Mouse (Mus musculus) CD4-positive, CD25-positive, alpha-beta regulatory T cell, adult 9 weeks (primary cell): Measurements from ENCODE around the gene Olfr91. TPM values are rescaled to one million over a fixed set of nuclear protein-coding genes. Genes with fewer than 3 reads are reported as not detected.

Experiments
- polyA plus RNA-seq: library from polyadenylated mRNA; unstranded; fragments of 100-300 nt; shearing (Covaris generic); gene quantifications from one replicate; pipeline ENCODE4 v1.2.1, GENCODE M21; 2017

The Olfr91 gene
- not detected for polyA plus RNA-seq

GRCm38 (mm10) chr17:37098178-37098577 lies at the start of gene Olfr91:
Gene Olfr91, minus strand, starts transcription at chr17:37098278.

DNA sequence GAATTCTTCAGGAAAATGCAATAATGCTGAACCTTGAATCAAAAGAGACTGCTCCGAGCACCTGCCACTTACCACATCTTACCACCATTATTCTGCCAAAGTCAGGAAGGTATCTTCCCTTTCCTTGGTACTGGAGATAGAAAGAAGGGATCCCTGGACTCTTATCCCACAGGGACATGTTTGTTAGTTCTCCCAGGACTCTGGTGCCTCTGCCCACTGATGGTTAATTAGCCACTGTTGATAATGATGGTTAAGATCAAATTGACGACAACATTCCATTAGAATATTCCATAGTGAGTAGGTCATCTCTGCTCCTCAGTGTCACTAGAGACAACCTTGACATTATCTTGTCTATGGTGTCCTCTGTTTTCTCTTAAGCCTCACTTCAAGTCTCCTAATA lies 21.9 kb upstream of the Olfr91 start, which contains the start of gene Olfr92:
Gene Olfr92 (minus strand): TSS at position 101 of the 400 bp plus-strand sequence.

DNA sequence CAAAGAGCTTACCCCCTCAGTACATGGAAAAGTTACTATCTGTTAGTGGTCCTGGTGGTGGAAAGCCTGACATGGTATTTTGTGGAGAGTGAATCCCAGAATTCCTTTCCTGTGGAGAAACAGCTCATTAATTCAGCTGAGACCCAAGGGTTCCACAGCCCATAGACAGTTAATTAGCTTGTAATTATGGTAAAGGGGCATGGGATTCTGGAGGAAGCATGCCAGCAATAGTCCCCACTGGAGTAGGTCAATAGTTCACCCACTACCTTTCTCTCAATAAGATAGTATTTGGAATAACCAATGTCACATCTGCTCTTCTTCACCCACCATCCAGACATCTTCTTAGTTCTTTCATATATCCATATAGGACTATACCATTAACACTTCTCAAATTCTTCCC lies 9.7 kb downstream of the Olfr91 start, which contains the start of gene Olfr90:
Gene Olfr90 (minus strand): TSS at position 101 of the 400 bp plus-strand sequence.

GRCm38 (mm10) chr17:37045611-37046311 lies 52.3 kb downstream of the Olfr91 start, which contains the start of gene Gabbr1:
Gene Gabbr1, plus strand, starts transcription at chr17:37045966.

Other genes starting within 250 kb of the Olfr91 start
- gene Trim15, start 231.1 kb downstream of the Olfr91 start, polyA plus RNA-seq = 0.31 TPM
- not detected for gene Trim10, start 228.7 kb downstream of the Olfr91 start, polyA plus RNA-seq
- gene Trim40, start 208.2 kb downstream of the Olfr91 start, polyA plus RNA-seq = not detected
- gene Trim31, start 200.2 kb downstream of the Olfr91 start, polyA plus RNA-seq = not detected
- gene Rnf39, start 155.4 kb downstream of the Olfr91 start, polyA plus RNA-seq = not detected
- 176 TPM for gene Ppp1r11, start 146.5 kb downstream of the Olfr91 start, polyA plus RNA-seq
- 108 TPM for gene Znrd1, start 139.7 kb downstream of the Olfr91 start, polyA plus RNA-seq
- 4.0 TPM for gene Znrd1as, start 139.7 kb downstream of the Olfr91 start, polyA plus RNA-seq
- not detected for gene 2410137M14Rik, start 117.0 kb downstream of the Olfr91 start, polyA plus RNA-seq
- gene H2-M5, start 108.7 kb downstream of the Olfr91 start, polyA plus RNA-seq = 0.20 TPM
- gene Zfp57, start 97.1 kb downstream of the Olfr91 start, polyA plus RNA-seq = not detected
- gene Mog, start 74.9 kb downstream of the Olfr91 start, polyA plus RNA-seq = not detected
- 10.5 TPM for gene Gabbr1, start 52.3 kb downstream of the Olfr91 start, polyA plus RNA-seq
- gene Olfr90, start 9.8 kb downstream of the Olfr91 start, polyA plus RNA-seq = 0.09 TPM
- not detected for gene Olfr92, start 21.8 kb upstream of the Olfr91 start, polyA plus RNA-seq
- gene Olfr93, start 63.2 kb upstream of the Olfr91 start, polyA plus RNA-seq = not detected
- 0.30 TPM for gene Ubd, start 95.6 kb upstream of the Olfr91 start, polyA plus RNA-seq
- gene Olfr94, start 102.7 kb upstream of the Olfr91 start, polyA plus RNA-seq = not detected
- gene Olfr95, start 114.8 kb upstream of the Olfr91 start, polyA plus RNA-seq = not detected
- gene Olfr96, start 121.9 kb upstream of the Olfr91 start, polyA plus RNA-seq = not detected
- not detected for gene Olfr97, start 139.1 kb upstream of the Olfr91 start, polyA plus RNA-seq
- not detected for gene Olfr98, start 165.5 kb upstream of the Olfr91 start, polyA plus RNA-seq
- gene H2-M3, start 171.9 kb upstream of the Olfr91 start, polyA plus RNA-seq = 132 TPM
- gene Olfr99, start 185.2 kb upstream of the Olfr91 start, polyA plus RNA-seq = 3.7 TPM
- not detected for gene Olfr101, start 206.0 kb upstream of the Olfr91 start, polyA plus RNA-seq
- gene Olfr102, start 218.8 kb upstream of the Olfr91 start, polyA plus RNA-seq = not detected
- gene Olfr103, start 241.4 kb upstream of the Olfr91 start, polyA plus RNA-seq = not detected